Mouse (Mus musculus): ENCODE results near the gene Hlcs. TPM values are rescaled to one million over a fixed set of nuclear protein-coding genes. Genes with fewer than 3 reads are reported as not detected.

The Hlcs gene
- total RNA-seq, 2 experiments from 2014 or later: 6.0 to 6.3 TPM

DNA sequence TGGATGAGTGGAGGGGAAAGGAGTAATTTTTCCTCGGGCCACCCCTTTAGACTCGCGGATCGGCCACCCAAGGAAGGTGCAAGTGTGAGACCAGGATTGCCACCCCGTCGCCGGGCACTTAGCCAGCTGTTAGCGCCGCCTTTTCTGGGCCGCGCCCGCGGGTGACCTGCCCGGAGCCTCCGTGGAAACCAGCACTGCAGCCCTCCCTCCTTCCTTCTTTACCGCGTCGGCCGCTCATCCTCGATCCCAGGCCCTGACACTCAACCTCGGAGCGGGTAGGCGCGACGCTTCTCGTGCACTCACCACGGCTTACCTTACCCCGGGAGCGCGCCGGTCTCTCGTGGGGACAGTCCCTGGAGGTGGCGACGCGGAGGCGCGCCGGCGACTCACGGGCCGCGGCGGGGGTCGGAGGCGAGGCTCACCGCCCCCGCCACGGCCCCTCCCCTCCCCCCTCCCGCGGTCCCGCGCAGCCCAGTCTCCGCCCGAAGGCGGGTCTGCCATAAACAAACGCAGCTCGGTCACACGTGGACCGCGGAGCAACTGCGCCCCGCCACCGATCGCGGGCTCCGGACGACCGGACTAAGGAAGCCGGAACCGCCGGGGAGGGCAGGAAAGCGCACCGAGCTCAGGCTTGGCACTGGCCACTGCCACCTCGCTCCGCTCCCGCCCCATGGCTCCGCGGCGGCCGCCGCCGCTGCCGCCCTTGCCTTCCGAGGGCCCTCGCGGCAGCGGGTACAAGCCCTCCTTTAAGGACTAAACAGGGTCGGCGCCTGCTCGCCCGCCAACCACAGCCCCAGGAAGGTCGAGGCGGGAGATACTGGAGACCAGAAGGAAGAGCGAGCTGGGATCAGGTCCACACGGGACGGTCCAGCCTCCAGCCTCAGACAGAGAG is 228.4 kb downstream of the Hlcs start, which contains the start of gene Sim2:
Gene Sim2, plus strand, starts transcription at position 221 of the 892 bp plus-strand sequence.
- peak in 1 of 2 experiments; percentile 19 for DNase-seq
- intact Hi-C loops (cut with DNase I): no loop called here

- intact Hi-C loops (cut with DNase I): no loop called here
- DNase-seq: no peak
Measured at GRCm38 (mm10) chr16:94083848-94084525, 229.4 kb downstream of the Hlcs start.

GRCm38 (mm10) chr16:94082960-94083847 is 230.2 kb downstream of the Hlcs start:
- no peak for DNase-seq
- intact Hi-C loops (cut with DNase I): no loop called here

DNA sequence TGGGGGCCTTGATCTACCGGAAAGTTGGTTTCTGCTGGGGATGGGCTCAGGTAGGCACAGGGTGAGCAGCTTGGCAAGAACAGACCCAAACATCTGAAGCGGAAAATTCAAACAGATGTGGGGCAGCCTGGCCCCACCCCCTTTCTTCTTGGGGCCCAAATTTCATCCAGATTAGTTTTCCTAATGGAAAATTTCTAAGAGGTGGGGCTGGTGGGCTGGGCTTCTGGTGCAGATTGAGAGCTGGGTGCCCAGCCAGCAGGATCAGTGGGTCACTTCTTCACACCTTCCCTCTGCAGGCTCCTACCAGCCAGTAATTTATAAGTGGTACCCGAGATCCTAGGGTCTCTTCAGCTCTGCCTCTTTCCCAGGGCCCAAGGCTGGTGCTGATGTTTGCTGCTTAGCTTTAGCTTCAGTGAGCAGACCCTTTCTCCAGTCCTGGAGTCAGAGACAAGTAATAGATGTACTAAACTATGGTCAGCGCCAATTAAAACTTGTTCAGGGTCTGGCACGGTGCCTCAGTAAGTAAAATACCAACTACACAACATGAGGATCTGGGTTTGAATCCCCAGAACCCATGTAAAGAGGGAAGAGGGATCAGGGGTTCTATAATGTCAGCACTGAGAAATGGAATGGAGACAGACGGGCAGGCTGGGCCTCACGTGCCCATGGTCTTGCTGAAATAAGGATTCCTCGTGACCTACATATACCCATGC is 231.2 kb downstream of the Hlcs start:
- no peak for DNase-seq
- intact Hi-C loops (cut with DNase I): no loop called here

DNA sequence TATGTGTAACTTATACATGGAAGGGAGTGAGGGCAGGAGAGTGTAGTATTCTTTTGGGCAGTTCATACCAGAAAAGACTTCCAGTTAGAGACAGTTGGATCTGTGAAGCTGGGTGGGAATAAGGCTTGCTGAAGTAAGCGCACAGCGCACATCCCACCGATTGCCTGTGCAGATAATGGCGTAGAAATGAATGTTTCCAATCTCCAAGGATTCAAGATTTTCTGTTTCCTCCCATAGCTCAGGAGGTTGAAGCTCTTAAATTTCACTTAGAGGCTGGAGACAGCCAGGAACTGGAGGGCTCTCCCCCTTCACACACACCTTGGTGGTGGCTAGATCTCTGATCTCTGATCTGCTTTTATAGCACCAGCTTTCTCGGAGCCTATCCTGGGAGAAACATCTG is 231.8 kb downstream of the Hlcs start:
- intact Hi-C loops (cut with DNase I): no loop called here
- no peak for DNase-seq

DNA sequence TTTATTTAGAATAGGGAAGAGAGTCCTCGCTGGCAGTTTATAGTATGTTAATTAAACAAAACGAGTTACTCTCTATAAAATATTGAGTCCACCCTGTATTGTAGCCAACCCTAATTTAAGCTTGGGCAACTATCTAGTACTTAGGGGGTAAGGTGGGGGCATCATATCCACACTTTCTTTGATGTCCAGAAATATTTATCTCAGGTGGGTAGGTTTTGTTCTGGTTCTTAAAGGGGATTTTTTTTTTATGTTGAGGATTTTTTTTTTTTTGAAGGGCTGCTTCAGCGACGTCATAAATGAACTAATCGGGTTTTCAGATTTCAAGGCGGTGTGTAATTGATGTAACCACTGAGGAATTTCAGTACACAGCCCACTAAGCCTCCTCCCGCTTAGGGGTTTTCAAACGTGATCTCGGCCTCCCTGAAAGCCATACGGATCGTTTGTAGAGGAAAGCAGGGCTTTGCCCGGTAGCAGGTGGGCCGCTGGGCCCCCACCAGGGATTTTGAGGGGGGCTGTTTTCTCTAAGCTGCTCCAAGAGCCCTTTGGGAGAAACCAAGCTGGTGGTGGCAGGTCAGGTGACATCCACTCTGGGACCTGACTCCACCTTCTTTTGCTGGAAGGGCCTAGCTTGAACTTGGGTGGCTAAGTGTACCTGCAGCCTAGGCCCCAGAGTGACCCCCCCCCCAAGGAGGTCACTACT is 233.4 kb downstream of the Hlcs start:
- intact Hi-C loops (cut with DNase I): no loop called here
- no peak for DNase-seq

DNA sequence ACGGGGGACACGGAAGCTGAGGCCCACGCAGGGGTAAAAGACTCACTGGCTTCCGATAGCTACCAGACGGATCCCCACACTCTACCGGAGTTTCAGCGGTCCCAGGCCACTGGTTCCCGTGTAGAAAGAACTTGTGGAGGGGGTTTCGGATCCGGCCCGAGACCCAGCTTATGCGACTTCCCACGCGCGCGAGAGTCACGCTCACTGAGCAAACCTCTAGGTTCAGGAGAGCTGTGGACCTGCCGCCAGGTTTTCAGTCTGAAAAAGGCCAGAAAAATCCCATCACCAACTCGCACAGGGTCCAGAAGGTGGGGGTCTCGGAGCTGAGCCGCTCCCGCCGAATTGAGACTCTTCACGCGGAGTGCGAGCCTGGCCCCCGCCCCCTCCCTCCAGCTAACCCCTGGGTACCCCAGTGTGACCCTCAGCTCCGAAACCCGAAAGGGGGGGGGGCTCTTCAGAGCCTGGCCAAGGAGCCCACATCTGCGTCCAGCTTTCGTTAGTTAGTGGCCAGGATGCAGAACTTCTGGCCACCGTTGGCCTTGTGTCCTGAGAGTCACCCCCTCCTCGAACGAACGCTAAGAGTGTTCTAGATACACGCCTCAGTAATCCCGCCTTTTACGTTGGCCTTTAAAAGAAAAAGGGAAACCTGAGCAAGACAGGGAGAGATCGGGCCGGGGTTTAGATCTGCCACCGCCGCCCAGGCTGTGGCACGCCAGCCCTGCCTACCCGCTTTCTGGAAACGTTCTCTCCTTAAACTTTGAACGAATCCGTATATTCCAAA is 234.1 kb downstream of the Hlcs start:
- DNase-seq: no peak
- intact Hi-C loops (cut with DNase I): no loop called here

Small RNA genes lying within 50 kb of the gene (microRNA-seq; reads per million reads assigned to microRNA genes)
- 0 reads per million in 2 experiments for gene Gm23062

Other genes with a start within 250 kb of the Hlcs start
- gene Sim2, start 228.6 kb downstream of the Hlcs start, total RNA-seq (2021): under 1 TPM in 1 of 2 experiments, not detected in 1; 0.05 TPM
- gene Ripply3, start 14.8 kb upstream of the Hlcs start, total RNA-seq (2021): 1 to 10 TPM; 3.3 to 4.0 TPM
- 10 to 100 TPM; 78.3 to 88.3 TPM for gene Ttc3, start 57.0 kb upstream of the Hlcs start, total RNA-seq (2021)
- 10 to 100 TPM; 70.4 to 74.2 TPM for gene Pigp, start 58.3 kb upstream of the Hlcs start, total RNA-seq (2021)
- gene Vps26c, start 213.3 kb upstream of the Hlcs start, total RNA-seq (2021): 10 to 100 TPM; 26.7 to 27.8 TPM

Data from heart, postnatal 14 days (tissue).